Mouse (Mus musculus) gastrocnemius, adult 2 months (tissue): ENCODE measurements around the gene Sox15. TPM values are rescaled to one million over a fixed set of nuclear protein-coding genes. Genes with fewer than 3 reads are reported as not detected.
"Not testable (repeated sequence)": the region's sequence is repeated elsewhere in the genome, so short reads cannot be mapped to it uniquely, and the experiment has no call there.

Experiments used
- DNase-seq: peaks from one replicate; pipeline ENCODE4 v3.0.0; 2022
- H3K27ac ChIP-seq: fragments of 200-600 bp; 2 replicates; pipeline ENCODE4 v1.8.1; 2022; ENCODE audit warnings: mild to moderate bottlenecking
- H3K4me3 ChIP-seq: fragments of 200-600 bp; 2 replicates; pipeline ENCODE4 v1.8.1; 2022; ENCODE audit warnings: mild to moderate bottlenecking, moderate library complexity
- CTCF ChIP-seq: fragments of 200-600 bp; IDR thresholded peaks from 2 replicates; pipeline ENCODE4 v1.8.1; 2022; ENCODE audit warnings: antibody characterized with exemption, mild to moderate bottlenecking, moderate library complexity
- intact Hi-C: fragments of 180-260 bp; cut with DNase I; formaldehyde crosslinking; loops from one replicate; pipeline ENCODE4 v1.15.1; 2025
- microRNA-seq: library from miRNA; unstranded; fragments of <30 nt; microRNA quantifications from one replicate; pipeline ENCODE4 v1.2.0, GENCODE M21; 2021
- total RNA-seq, 2 experiments: library from RNA; stranded (reverse); gene quantifications; 2 replicates each; pipeline ENCODE4 v1.2.3; 2021

Gene Sox15
- total RNA-seq, 2 experiments from 2014 or later, result not detected

DNA sequence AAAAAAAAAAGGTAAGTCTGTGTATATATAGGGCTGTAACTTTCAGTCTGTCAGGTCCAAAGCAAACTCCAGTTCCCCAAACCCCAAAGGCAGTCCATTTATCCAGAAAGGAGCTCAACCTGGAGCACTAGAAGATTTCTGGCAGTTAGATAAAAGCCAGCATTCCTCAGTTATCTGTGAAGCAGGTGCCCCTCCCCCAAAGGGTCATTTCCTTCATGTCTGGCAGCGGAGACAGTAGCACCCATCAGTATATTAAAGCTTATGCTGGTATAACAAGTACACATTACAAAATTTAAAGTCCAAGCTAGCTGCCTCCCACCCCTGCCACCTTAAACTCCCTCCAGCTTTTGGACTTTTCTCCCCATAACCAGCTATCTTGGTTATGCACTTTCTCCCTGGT, 44.5 kb downstream of the Sox15 start:
- Histone ChIP-seq H3K4me3 (no peak overlapping the region), H3K27ac (no peak overlapping the region)
- TF ChIP-seq CTCF, result no peak
- no peak for DNase-seq
- intact Hi-C loops, result no loop called here

DNA sequence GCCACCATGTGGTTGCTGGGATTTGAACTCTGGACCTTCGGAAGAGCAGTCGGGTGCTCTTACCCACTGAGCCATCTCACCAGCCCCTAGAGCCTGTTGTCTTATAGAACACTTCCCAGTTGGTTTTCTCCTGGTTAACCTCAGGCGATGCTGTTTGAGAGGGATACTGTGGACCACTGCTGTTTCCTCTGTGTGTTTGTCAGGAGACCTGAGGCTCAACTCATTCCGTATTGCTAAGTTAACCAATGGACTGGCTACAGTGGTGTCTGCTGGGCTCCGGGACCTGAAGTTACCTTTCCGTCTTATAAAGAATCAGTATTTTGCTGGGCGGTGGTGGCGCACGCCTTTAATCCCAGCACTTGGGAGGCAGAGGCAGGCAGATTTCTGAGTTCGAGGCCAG, 47.8 kb downstream of the Sox15 start:
- H3K27ac ChIP-seq, H3K4me3 ChIP-seq, intact Hi-C loops, DNase-seq: not testable (repeated sequence)

DNA sequence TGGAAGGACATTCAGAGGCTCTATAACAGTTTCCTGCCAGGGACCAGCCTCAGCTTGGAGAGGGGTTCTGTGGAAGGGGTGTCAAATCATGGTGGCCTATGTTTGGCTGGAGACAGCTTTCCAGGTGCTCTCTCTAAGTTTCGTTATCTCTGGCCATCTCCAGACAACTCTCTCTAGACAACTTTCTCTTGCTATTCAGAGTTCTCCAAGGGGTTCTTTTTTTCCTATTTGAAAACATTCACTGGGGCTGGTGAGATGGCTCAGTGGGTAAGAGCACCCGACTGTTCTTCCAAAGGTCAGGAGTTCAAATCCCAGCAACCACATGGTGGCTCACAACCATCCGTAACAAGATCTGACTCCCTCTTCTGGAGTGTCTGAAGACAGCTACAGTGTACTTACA, 48.3 kb downstream of the Sox15 start:
- intact Hi-C loops, DNase-seq, H3K27ac ChIP-seq, H3K4me3 ChIP-seq: not testable (repeated sequence)

DNA sequence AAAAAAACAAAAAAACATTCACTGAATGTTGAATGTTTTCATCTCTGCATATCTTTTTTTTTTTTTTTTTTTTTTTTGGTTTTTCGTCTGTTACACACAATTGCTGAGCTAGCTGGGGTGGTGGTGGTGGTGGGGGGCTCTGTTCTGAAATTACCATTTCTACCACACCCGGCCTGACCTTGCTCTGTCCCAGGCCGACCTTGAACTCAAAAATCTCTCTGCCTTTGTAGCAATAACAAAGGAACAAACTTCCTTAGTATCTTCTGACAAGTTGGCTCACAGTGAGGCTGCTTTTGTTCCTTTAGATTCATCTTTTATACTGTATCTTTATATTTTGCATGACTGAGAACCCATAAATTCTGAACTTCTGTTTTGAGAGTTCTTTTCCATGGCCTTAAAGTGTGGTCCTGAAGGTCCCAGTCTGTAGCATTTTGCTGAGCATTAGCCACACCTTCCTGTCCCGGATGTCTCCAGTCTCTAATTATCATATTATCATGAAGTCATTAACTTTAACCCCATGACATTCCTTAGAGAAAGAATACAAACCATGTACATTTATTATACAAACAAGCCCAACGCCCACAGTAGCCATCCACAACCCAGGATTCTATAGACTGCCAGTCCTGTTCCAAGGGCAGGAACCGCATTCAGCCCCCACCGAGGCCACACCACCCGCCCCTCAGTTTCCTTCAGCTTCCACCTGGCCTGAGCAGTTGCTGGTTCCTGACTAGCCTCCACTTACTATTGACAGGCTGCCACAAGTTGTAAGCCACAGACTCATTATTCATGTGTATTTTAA, 48.9 kb downstream of the Sox15 start:
- Histone ChIP-seq H3K4me3 (no peak overlapping the region), H3K27ac (no peak overlapping the region)
- no peak for TF ChIP-seq CTCF
- intact Hi-C loops, result no loop called here
- no peak for DNase-seq

DNA sequence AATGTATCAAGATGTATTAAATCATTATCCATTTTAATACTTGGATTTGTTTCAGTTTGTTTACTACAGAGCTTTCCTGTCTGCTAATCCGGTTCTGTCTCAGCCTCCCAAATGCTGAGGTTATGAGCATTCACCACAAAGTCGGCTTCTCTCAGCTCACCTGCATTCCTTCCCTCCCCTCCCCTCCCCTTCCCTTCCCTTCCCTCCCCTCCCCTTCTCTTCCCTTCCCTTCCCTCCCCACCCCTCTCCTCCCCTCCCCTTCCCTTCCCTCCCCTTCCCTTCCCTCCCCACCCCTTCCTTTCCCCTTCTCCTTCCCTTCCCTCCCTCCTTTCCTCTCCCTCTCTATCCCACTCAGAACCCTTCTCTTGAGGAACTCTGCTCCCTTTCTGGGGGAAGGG, 49.5 kb downstream of the Sox15 start:
- Histone ChIP-seq H3K27ac (no peak overlapping the region), H3K4me3 (no peak overlapping the region)
- TF ChIP-seq CTCF, result no peak
- DNase-seq, result no peak
- intact Hi-C loops, result no loop called here

Small RNA genes lying within 50 kb of the gene (microRNA-seq; reads per million reads assigned to microRNA genes)
- not detected for gene Mir1934
- not detected for gene Mir467f

Other genes starting within 250 kb of the Sox15 start
- gene Kdm6b, start 241.6 kb upstream of the Sox15 start, total RNA-seq, result 10 to 100 TPM; 23.9 to 24.5 TPM
- gene Dnah2, start 106.2 kb upstream of the Sox15 start, total RNA-seq, result under 1 TPM; 0.05 to 0.25 TPM
- under 1 TPM; 0.47 to 0.48 TPM for gene Efnb3, start 95.1 kb upstream of the Sox15 start, total RNA-seq
- 1 to 10 TPM; 3.2 to 3.4 TPM for gene Wrap53, start 75.1 kb upstream of the Sox15 start, total RNA-seq
- gene Trp53, start 75.0 kb upstream of the Sox15 start, total RNA-seq, result 10 to 100 TPM; 12.9 to 16.5 TPM
- gene Atp1b2, start 49.4 kb upstream of the Sox15 start, total RNA-seq, result 100 to 1,000 TPM; 271 to 389 TPM
- gene Shbg, start 37.4 kb upstream of the Sox15 start, total RNA-seq, result not detected
- gene Sat2, start 33.3 kb upstream of the Sox15 start, total RNA-seq, result 1 to 10 TPM; 2.6 to 3.2 TPM
- gene Fxr2, start 22.3 kb upstream of the Sox15 start, total RNA-seq, result 100 to 1,000 TPM in 1 of 2 experiments, 10 to 100 TPM in 1; 90.6 to 104 TPM
- gene Mpdu1, start 7.3 kb downstream of the Sox15 start, total RNA-seq, result 1 to 10 TPM; 8.6 to 9.7 TPM
- gene Cd68, start 10.8 kb downstream of the Sox15 start, total RNA-seq, result 1 to 10 TPM; 1.7 to 3.2 TPM
- gene Eif4a1, start 17.1 kb downstream of the Sox15 start, total RNA-seq, result 10 to 100 TPM; 98.0 to 98.5 TPM
- gene Senp3, start 26.8 kb downstream of the Sox15 start, total RNA-seq, result 10 to 100 TPM; 25.4 to 28.1 TPM
- gene Tnfsf13, start 30.5 kb downstream of the Sox15 start, total RNA-seq, result 1 to 10 TPM in 1 of 2 experiments, under 1 TPM in 1; 0.64 to 1.1 TPM
- gene Tnfsf12, start 40.5 kb downstream of the Sox15 start, total RNA-seq, result 10 to 100 TPM in 1 of 2 experiments, 1 to 10 TPM in 1; 6.5 to 10.6 TPM
- gene Tnfsfm13, start 40.8 kb downstream of the Sox15 start, total RNA-seq, result 1 to 10 TPM; 1.2 to 1.9 TPM
- 10 to 100 TPM; 26.9 to 35.4 TPM for gene Polr2a, start 103.3 kb downstream of the Sox15 start, total RNA-seq
- gene Slc35g3, start 106.7 kb downstream of the Sox15 start, total RNA-seq, result not detected
- 10 to 100 TPM; 29.3 to 35.9 TPM for gene Zbtb4, start 110.6 kb downstream of the Sox15 start, total RNA-seq
- 10 to 100 TPM; 23.2 to 26.3 TPM for gene Chrnb1, start 140.6 kb downstream of the Sox15 start, total RNA-seq
- 1 to 10 TPM; 3.9 to 4.7 TPM for gene Fgf11, start 146.5 kb downstream of the Sox15 start, total RNA-seq
- gene Tmem102, start 150.3 kb downstream of the Sox15 start, total RNA-seq, result under 1 TPM; 0.20 to 0.41 TPM
- gene Gm39566, start 160.0 kb downstream of the Sox15 start, total RNA-seq, result not detected
- gene Spem2, start 163.2 kb downstream of the Sox15 start, total RNA-seq, result not detected
- not detected for gene Spem1, start 166.9 kb downstream of the Sox15 start, total RNA-seq
- 1 to 10 TPM; 2.3 to 2.7 TPM for gene Nlgn2, start 182.5 kb downstream of the Sox15 start, total RNA-seq
- gene Tmem256, start 183.2 kb downstream of the Sox15 start, total RNA-seq, result 100 to 1,000 TPM; 144 to 165 TPM
- gene Plscr3, start 191.1 kb downstream of the Sox15 start, total RNA-seq, result 10 to 100 TPM in 1 of 2 experiments, 1 to 10 TPM in 1; 9.6 to 13.0 TPM
- under 1 TPM in 1 of 2 experiments, not detected in 1; 0.11 TPM for gene Tnk1, start 203.4 kb downstream of the Sox15 start, total RNA-seq
- gene Tmem95, start 222.7 kb downstream of the Sox15 start, total RNA-seq, result not detected
- gene Kctd11, start 226.1 kb downstream of the Sox15 start, total RNA-seq, result 1 to 10 TPM; 1.3 to 1.7 TPM
- gene Acap1, start 240.2 kb downstream of the Sox15 start, total RNA-seq, result under 1 TPM in 1 of 2 experiments, not detected in 1; 0.08 TPM
- under 1 TPM in 1 of 2 experiments, not detected in 1; 0.33 TPM for gene 2810408A11Rik, start 245.7 kb downstream of the Sox15 start, total RNA-seq
- 10 to 100 TPM; 25.2 to 33.5 TPM for gene Neurl4, start 245.8 kb downstream of the Sox15 start, total RNA-seq